Mouse (Mus musculus) embryo, embryonic 11.5 days (tissue): ENCODE measurements at regions not wholly inside any gene's neighbourhood (a gene's known extent, or its start where the extent isn't known, plus 50 kb on each side); places are given as distances from the start of the nearest gene placed in this dataset.
"Not testable (repeated sequence)": the region's sequence is repeated elsewhere in the genome, so short reads cannot be mapped to it uniquely, and the experiment has no call there.

Experiments used
- DNase-seq: peaks from one replicate; pipeline ENCODE4 v3.0.0-alpha.2; 2012; ENCODE audit warnings: low read depth, low spot score

- no peak for DNase-seq
Observed at GRCm38 (mm10) chr17:13581995-13582588, 178.2 kb upstream of the Afdn start.

GRCm38 (mm10) chr17:13583475-13584233 lies 176.7 kb upstream of the Afdn start:
- no peak for DNase-seq

DNA sequence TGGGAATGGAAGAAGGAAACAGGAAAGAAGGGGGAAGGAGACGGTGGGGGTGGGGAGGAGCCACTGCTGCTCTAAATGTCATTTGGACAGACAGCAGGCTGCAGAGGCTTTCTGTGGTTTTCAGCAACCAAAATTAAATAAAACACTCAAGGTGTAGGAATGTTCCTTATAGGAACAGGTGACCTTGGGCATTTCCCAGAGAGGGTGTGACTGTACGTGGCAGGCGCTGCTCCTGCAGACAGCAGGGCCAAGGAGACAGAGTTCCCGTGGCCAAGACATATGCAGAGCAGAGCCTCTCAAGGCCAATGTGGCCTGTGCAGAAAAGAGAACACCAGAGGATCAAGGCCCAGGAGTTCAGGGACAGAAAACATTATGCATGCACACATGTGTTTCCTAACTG lies 175.9 kb upstream of the Afdn start:
- no peak for DNase-seq

- DNase-seq: not testable (repeated sequence)
Observed at GRCm38 (mm10) chr17:13590240-13590837, 170.0 kb upstream of the Afdn start.
